Mouse (Mus musculus): ENCODE results near the gene Tcf12. TPM values are rescaled to one million over a fixed set of nuclear protein-coding genes. Genes with fewer than 3 reads are reported as not detected.

The Tcf12 gene
- total and polyA plus RNA-seq, 3 experiments: 41.4 to 42.3 (median 41.7) TPM

DNA sequence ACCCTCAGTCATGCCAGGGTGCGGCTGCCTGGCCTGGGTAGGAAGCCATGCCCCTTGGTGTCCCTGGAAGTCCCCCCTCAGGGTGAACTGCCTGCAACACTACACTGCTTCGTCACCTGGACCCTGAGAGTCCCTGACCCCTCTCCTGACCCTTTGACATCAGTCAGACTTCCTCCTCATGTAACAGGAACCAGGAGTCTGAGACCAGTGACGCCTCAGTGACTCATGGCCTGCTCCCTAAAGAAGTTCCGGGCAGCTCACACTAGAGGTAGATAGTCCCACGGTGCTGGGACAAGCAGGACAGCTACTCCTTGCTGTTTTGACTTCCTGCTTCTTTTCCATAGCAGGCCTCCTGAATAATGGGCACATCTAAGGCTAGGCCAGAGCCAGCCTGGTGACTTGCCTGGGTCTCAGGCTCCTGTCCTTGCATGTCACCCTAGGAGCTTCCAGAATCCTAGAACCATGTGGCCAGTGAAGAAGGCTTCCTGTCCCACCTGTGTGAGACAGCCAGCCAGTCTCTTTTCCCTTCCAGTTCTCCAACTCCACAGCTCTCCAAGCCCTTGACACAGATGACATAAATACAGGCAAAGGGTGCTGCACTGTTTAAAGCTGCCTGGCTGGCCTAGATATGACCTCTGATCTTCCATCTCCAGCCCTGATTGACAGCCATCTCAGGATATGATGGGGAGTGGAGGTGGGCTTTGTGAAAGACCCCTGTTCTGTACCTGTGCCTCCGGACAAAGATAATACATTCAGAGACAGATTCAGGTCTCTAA lies 305.8 kb downstream of the Tcf12 start:
- no peak overlapping the region for H3K4me3 ChIP-seq (replicated peaks in 1 of 3; ENCODE audit: low read depth in 2 of 3, low read length in 2 of 3, poor library complexity in 1 of 3)
- DNase-seq (ENCODE audit: extremely low read depth): no peak
- dilution Hi-C loops (cut with MboI; ENCODE audit: extremely low pct_ligation_motif_present, extremely low pct_unique_long_range_greater_than_20kb, low sequenced_read_pairs): no loop called here
- no peaks in the 10 kb centered on the region for H3K36me3 ChIP-seq (replicated peaks in 1 of 2; ENCODE audit: control insufficient read depth in 1 of 2, insufficient read depth in 1 of 2, low read length in 1 of 2)
- H3K9me3 ChIP-seq (replicated peaks; ENCODE audit: low read length): no peaks in the 10 kb centered on the region
- H3K27me3 ChIP-seq (replicated peaks): no peaks in the 10 kb centered on the region
- no peaks in the 10 kb centered on the region for H3K4me1 ChIP-seq (ENCODE audit: control insufficient read depth in 1 of 2, insufficient read depth in 2 of 2)
- H3K9ac ChIP-seq (ENCODE audit: insufficient read depth, low read depth): no peak overlapping the region
- H3K4me2 ChIP-seq (ENCODE audit: insufficient read depth, low read depth, poor library complexity, severe bottlenecking): no peak overlapping the region
- TF ChIP-seq CHD1 (IDR thresholded peaks at IDR 0.05; ENCODE audit: low read depth, low read length): no peak
- no peak for TF ChIP-seq JUN (IDR thresholded peaks at IDR 0.05; ENCODE audit: insufficient read depth, low read depth, low read length)
- TF ChIP-seq ZNF384 (IDR thresholded peaks at IDR 0.05; ENCODE audit: low read depth, low read length): no peak
- no peaks in the 10 kb centered on the region for H3K79me2 ChIP-seq (replicated peaks; ENCODE audit: control insufficient read depth, extremely low read depth, insufficient read depth, poor library complexity, severe bottlenecking)
- in situ Hi-C loops (cut with MboI; ENCODE audit: low pct_ligation_motif_present, low pct_unique_long_range_greater_than_20kb, low sequenced_read_pairs): loop anchor here (5.0 kb wide), 1 partner anchor 159 kb away; no protein-coding TSS in a partner anchor
- no peak overlapping the region for H3K27ac ChIP-seq (ENCODE audit: insufficient read depth, low read depth)

DNA sequence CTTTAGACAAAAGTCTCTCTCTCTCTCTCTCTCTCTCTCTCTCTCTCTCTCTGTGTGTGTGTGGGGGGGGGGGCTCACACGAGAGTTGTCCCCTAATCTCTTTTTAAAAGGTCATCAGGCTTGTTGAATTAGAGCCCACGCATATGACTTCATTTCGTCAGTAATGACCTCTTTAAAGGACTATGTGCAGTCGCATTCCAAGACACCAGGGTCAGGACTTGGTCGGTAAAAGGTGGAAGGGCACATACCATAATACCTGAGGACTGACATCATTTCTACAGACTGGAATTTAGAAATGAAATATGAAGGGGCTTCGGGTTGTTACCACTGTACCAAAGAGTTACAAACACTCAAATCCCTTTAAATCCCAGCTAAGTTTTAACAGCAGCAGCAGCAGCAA lies 307.6 kb downstream of the Tcf12 start:
- H3K27me3 ChIP-seq (replicated peaks): no peaks in the 10 kb centered on the region

DNA sequence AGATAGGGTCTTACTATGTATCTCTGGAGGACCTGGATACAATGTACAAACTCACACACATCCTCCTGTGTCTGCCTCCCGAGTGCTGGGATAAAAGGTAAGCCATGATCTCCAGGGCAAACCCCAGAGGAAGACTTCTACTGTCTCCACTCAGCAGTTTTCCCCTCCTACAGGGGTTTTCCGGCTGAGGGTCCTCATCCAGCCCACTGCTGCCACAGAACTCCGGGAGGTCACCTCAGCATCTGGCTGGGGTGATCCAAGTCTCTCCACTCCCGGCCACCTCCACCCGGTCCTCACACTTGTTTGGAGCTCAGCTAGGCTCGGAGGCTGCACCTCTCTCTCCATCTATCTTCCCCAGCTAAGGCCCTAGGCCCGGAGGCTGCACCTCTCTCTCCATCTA lies 308.4 kb downstream of the Tcf12 start:
- in situ Hi-C loops (cut with MboI; ENCODE audit: low pct_ligation_motif_present, low pct_unique_long_range_greater_than_20kb, low sequenced_read_pairs): no loop called here
- peaks cover under 1% of the 10 kb centered on the region for H3K27me3 ChIP-seq (replicated peaks)

More for the DNA sequence above, 307.6 kb downstream of the Tcf12 start:
- H3K36me3 ChIP-seq (replicated peaks in 1 of 2; ENCODE audit: control insufficient read depth in 1 of 2, insufficient read depth in 1 of 2, low read length in 1 of 2): no peaks in the 10 kb centered on the region
- no peak overlapping the region for H3K4me3 ChIP-seq (replicated peaks in 1 of 3; ENCODE audit: low read depth in 2 of 3, low read length in 2 of 3, poor library complexity in 1 of 3)
- H3K9ac ChIP-seq (ENCODE audit: insufficient read depth, low read depth): no peak overlapping the region
- no peak for TF ChIP-seq POLR2AphosphoS2 (IDR thresholded peaks at IDR 0.05; ENCODE audit: low read depth, low read length)
- TF ChIP-seq ZMIZ1 (IDR thresholded peaks at IDR 0.05; ENCODE audit: low read depth, low read length): no peak
- TF ChIP-seq ZKSCAN1 (IDR thresholded peaks at IDR 0.05; ENCODE audit: borderline replicate concordance, low read depth, low read length): no peak
- TF ChIP-seq CHD2 (IDR thresholded peaks at IDR 0.05; ENCODE audit: low read length): no peak
- TF ChIP-seq ZC3H11A (IDR thresholded peaks at IDR 0.05; ENCODE audit: low read depth, low read length): no peak
- TF ChIP-seq MAX (IDR thresholded peaks at IDR 0.05; ENCODE audit: low read length): no peak
- dilution Hi-C loops (cut with MboI; ENCODE audit: extremely low pct_ligation_motif_present, extremely low pct_unique_long_range_greater_than_20kb, low sequenced_read_pairs) (no loop called here), in situ Hi-C loops (cut with MboI; ENCODE audit: low pct_ligation_motif_present, low pct_unique_long_range_greater_than_20kb, low sequenced_read_pairs) (no loop called here)
- no peak overlapping the region for H3K4me2 ChIP-seq (ENCODE audit: insufficient read depth, low read depth, poor library complexity, severe bottlenecking)
- H3K27ac ChIP-seq (ENCODE audit: insufficient read depth, low read depth): no peak overlapping the region
- DNase-seq (ENCODE audit: extremely low read depth): no peak
- no peaks in the 10 kb centered on the region for H3K79me2 ChIP-seq (replicated peaks; ENCODE audit: control insufficient read depth, extremely low read depth, insufficient read depth, poor library complexity, severe bottlenecking)
- no peaks in the 10 kb centered on the region for H3K4me1 ChIP-seq (ENCODE audit: control insufficient read depth in 1 of 2, insufficient read depth in 2 of 2)
- H3K9me3 ChIP-seq (replicated peaks; ENCODE audit: low read length): no peaks in the 10 kb centered on the region

More for the DNA sequence above, 308.4 kb downstream of the Tcf12 start:
- Histone ChIP-seq H3K27ac (ENCODE audit: insufficient read depth, low read depth) (no peak overlapping the region), H3K79me2 (replicated peaks; ENCODE audit: control insufficient read depth, extremely low read depth, insufficient read depth, poor library complexity, severe bottlenecking) (no peaks in the 10 kb centered on the region), H3K36me3 (replicated peaks in 1 of 2; ENCODE audit: control insufficient read depth in 1 of 2, insufficient read depth in 1 of 2, low read length in 1 of 2) (no peaks in the 10 kb centered on the region), H3K4me3 (replicated peaks in 1 of 3; ENCODE audit: low read depth in 2 of 3, low read length in 2 of 3, poor library complexity in 1 of 3) (no peak overlapping the region), H3K4me2 (ENCODE audit: insufficient read depth, low read depth, poor library complexity, severe bottlenecking) (no peak overlapping the region), H3K4me1 (ENCODE audit: control insufficient read depth in 1 of 2, insufficient read depth in 2 of 2) (no peaks in the 10 kb centered on the region), H3K9me3 (replicated peaks; ENCODE audit: low read length) (no peaks in the 10 kb centered on the region), H3K9ac (ENCODE audit: insufficient read depth, low read depth) (no peak overlapping the region)
- no peak for DNase-seq (ENCODE audit: extremely low read depth)
- dilution Hi-C loops (cut with MboI; ENCODE audit: extremely low pct_ligation_motif_present, extremely low pct_unique_long_range_greater_than_20kb, low sequenced_read_pairs): no loop called here
- TF ChIP-seq RCOR1 (conservative IDR thresholded peaks at IDR 0.05; ENCODE audit: low read depth, low read length) (no peak), BHLHE40 (IDR thresholded peaks at IDR 0.05; ENCODE audit: low read depth, low read length) (no peak), ZC3H11A (IDR thresholded peaks at IDR 0.05; ENCODE audit: low read depth, low read length) (no peak), MEF2A (IDR thresholded peaks at IDR 0.05; ENCODE audit: borderline replicate concordance, low read depth, low read length) (no peak), MXI1 (IDR thresholded peaks at IDR 0.05; ENCODE audit: low read depth, low read length) (no peak), MAZ (IDR thresholded peaks at IDR 0.05; ENCODE audit: low read depth, low read length) (no peak), POLR2AphosphoS2 (IDR thresholded peaks at IDR 0.05; ENCODE audit: low read depth, low read length) (no peak), JUND (conservative IDR thresholded peaks at IDR 0.05; ENCODE audit: low read depth, low read length) (no peak), SIN3A (IDR thresholded peaks at IDR 0.05; ENCODE audit: low read length) (no peak), NRF1 (IDR thresholded peaks at IDR 0.05; ENCODE audit: low read depth, low read length) (no peak), ETS1 (conservative IDR thresholded peaks at IDR 0.05; ENCODE audit: low read depth, low read length) (no peak), SMC3 (IDR thresholded peaks at IDR 0.05; ENCODE audit: low read depth, low read length) (no peak), MAX (IDR thresholded peaks at IDR 0.05; ENCODE audit: low read length) (no peak)

All from CH12.LX (cell line).